Mouse (Mus musculus): ENCODE measurements around the gene Gm10721. TPM values are rescaled to one million over a fixed set of nuclear protein-coding genes. Genes with fewer than 3 reads are reported as not detected.
A peak's percentile ranks its signal among the peaks of the same experiment; 100 is the strongest.
"Not testable (repeated sequence)": the region's sequence is repeated elsewhere in the genome, so short reads cannot be mapped to it uniquely, and the experiment has no call there.

The Gm10721 gene
- under 1 TPM in 1 of 3 experiments, not detected in 2; 0.99 TPM for polyA plus RNA-seq (2017; shearing (Covaris generic))

- peak; percentile 25 for ATAC-seq
Measured at GRCm38 (mm10) chr9:3012733-3013279, at the start of gene Gm10721. Gm10721 (plus strand) TSS chr9:3013140.

- ATAC-seq = not testable (repeated sequence)
Measured at GRCm38 (mm10) chr9:3000445-3000972, 12.4 kb upstream of the Gm10721 start, which contains the start of gene Gm10722. Gm10722 (plus strand) TSS chr9:3000922.

GRCm38 (mm10) chr9:3001006-3001405 is 11.9 kb upstream of the Gm10721 start:
- not testable (repeated sequence) for ATAC-seq

- ATAC-seq = peak; percentile 41
Measured at GRCm38 (mm10) chr9:3001948-3002659, 10.8 kb upstream of the Gm10721 start.

- not testable (repeated sequence) for ATAC-seq
Measured at GRCm38 (mm10) chr9:3002794-3003396, 10.0 kb upstream of the Gm10721 start, which contains the start of gene Gm11168. Gm11168 (plus strand) TSS chr9:3003346.

DNA sequence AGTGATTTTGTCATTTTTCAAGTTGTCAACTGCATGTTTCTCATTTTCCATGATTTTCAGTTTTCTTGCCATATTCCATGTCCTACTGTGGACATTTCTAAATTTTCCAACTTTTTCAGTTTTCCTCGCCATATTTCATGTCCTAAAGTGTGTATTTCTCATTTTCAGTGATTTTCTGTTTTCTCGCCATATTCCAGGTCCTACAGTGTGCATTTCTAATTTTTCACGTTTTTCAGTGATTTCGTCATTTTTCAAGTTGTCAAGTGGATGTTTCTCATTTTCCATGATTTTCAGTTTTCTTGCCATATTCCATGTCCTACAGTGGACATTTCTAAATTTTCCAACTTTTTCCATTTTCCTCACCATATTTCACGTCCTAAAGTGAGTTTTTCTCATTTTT is 6.8 kb upstream of the Gm10721 start:
- not testable (repeated sequence) for ATAC-seq

DNA sequence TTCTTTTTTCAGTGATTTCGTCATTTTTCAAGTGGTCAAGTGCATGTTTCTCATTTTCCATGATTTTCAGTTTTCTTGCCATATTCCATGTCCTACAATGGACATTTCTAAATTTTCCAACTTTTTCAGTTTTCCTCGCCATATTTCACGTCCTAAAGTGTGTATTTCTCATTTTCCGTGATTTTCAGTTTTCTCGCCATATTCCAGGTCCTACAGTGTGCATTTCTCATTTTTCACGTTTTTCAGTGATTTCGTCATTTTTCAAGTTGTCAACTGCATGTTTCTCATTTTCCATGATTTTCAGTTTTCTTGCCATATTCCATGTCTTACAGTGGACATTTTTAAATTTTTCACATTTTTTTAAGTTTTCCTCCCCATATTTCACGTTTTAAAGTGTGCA is 6.3 kb upstream of the Gm10721 start:
- peak; percentile 36 for ATAC-seq

GRCm38 (mm10) chr9:3007272-3007671 is 5.7 kb upstream of the Gm10721 start:
- not testable (repeated sequence) for ATAC-seq

GRCm38 (mm10) chr9:3009331-3009730 is 3.6 kb upstream of the Gm10721 start:
- ATAC-seq = not testable (repeated sequence)

DNA sequence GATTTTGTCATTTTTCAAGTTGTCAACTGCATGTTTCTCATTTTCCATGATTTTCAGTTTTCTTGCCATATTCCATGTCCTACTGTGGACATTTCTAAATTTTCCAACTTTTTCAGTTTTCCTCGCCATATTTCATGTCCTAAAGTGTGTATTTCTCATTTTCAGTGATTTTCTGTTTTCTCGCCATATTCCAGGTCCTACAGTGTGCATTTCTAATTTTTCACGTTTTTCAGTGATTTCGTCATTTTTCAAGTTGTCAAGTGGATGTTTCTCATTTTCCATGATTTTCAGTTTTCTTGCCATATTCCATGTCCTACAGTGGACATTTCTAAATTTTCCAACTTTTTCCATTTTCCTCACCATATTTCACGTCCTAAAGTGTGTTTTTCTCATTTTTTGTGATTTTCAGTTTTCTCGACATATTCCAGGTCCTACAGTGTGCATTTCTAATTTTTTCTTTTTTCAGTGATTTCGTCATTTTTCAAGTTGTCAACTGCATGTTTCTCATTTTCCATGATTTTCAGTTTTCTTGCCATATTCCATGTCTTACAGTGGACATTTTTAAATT is 802 bp upstream of the Gm10721 start:
- not testable (repeated sequence) for ATAC-seq

- not testable (repeated sequence) for ATAC-seq
Measured at GRCm38 (mm10) chr9:3015354-3015753, 2.4 kb downstream of the Gm10721 start, which contains the start of gene Gm10720. Gm10720 (plus strand) TSS chr9:3015654.

- not testable (repeated sequence) for ATAC-seq
Measured at GRCm38 (mm10) chr9:3015896-3016295, 3.0 kb downstream of the Gm10721 start.

- not testable (repeated sequence) for ATAC-seq
Measured at GRCm38 (mm10) chr9:3017108-3017507, 4.2 kb downstream of the Gm10721 start, which contains the start of gene Gm10719. Gm10719 (plus strand) TSS chr9:3017408.

- ATAC-seq = not testable (repeated sequence)
Measured at GRCm38 (mm10) chr9:3018944-3019343, 6.0 kb downstream of the Gm10721 start.

- not testable (repeated sequence) for ATAC-seq
Measured at GRCm38 (mm10) chr9:3019835-3020727, 7.1 kb downstream of the Gm10721 start.

DNA sequence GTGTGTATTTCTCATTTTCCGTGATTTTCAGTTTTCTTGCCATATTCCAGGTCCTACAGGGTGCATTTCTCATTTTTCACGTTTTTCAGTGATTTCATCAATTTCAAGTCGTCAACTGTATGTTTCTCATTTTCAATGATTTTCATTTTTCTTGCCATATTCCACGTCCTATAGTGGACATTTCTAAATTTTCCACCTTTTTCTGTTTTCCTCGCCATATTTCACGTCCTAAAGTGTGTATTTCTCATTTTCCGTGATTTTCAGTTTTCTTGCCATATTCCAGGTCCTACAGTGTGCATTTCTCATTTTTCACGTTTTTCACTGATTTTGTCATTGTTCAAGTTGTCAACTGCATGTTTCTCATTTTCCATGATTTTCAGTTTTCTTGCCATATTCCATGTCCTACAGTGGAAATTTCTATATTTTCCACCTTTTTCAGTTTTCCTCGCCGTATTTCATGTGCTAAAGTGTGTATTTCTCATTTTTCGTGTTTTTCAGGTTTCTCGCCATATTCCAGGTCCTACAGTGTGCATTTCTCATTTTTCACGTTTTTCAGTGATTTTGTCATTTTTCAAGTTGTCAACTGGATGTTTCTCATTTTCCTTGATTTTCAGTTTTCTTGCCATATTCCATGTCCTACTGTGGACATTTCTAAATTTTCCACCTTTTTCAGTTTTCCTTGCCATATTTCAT is 9.5 kb downstream of the Gm10721 start:
- ATAC-seq = not testable (repeated sequence)

- ATAC-seq = not testable (repeated sequence)
Measured at GRCm38 (mm10) chr9:3023312-3023984, 10.5 kb downstream of the Gm10721 start, which contains the start of gene Gm10718. Gm10718 (plus strand) TSS chr9:3023547.

DNA sequence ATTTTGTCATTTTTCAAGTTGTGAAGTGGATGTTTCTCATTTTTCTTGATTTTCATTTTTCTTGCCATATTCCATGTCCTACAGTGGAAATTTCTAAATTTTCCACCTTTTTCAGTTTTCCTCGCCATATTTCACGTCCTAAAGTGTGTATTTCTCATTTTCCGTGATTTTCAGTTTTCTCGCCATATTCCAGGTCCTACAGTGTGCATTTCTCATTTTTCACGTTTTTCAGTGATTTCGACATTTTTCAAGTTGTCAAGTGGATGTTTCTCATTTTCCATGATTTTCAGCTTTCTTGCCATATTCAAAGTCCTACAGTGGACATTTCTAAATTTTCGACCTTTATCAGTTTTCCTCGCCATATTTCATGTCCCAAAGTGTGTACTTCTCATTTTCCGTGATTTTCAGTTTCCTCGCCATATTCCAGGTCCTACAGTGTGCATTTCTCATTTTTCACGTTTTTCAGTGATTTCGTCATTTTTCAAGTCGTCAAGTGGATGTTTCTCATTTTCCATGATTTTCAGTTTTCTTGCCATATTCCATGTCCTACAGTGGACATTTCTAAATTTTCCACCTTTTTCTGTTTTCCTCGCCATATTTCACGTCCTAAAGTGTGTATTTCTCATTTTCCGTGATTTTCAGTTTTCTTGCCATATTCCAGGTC is 11.2 kb downstream of the Gm10721 start:
- ATAC-seq = not testable (repeated sequence)

DNA sequence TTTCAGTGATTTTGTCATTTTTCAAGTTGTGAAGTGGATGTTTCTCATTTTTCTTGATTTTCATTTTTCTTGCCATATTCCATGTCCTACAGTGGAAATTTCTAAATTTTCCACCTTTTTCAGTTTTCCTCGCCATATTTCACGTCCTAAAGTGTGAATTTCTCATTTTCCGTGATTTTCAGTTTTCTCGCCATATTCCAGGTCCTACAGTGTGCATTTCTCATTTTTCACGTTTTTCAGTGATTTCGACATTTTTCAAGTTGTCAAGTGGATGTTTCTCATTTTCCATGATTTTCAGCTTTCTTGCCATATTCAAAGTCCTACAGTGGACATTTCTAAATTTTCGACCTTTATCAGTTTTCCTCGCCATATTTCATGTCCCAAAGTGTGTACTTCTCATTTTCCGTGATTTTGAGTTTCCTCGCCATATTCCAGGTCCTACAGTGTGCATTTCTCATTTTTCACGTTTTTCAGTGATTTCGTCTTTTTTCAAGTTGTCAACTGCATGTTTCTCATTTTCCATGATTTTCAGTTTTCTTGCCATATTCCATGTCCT is 12.1 kb downstream of the Gm10721 start, which contains the start of gene Gm10717:
TSS of gene Gm10717 (plus strand) at position 506 of the 556 bp plus-strand sequence.
- ATAC-seq = not testable (repeated sequence)

Measured in inflammation-experienced regulatory T-cells, adult 6 months (primary cell).